Mouse (Mus musculus): ENCODE results near the gene Mtus2.

DNA sequence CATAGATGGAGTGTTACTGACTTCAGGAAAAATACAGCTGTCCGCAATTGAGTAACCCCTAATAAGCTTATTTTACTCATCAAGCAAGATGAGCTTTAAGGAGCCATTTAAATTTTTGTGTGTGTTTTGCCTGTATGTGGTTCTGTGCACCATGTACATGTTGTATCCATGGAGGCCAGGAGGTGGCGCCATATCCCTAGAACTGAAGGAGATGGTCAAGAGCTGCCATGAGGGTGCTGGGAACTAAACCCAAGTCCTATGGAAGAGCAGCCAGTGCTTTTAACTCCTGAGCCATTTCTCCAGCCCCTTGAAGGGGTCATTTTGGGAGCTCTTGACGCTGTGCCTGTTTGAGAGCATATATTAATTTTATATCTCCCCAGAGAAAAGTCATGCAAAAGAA, 122.6 kb downstream of the Mtus2 start:
- no peak for TF ChIP-seq CTCF (IDR thresholded peaks at IDR 0.05; ENCODE audit: control insufficient read depth, insufficient read depth, insufficient read length)
- no peak for TF ChIP-seq MAX (IDR thresholded peaks at IDR 0.05)
- no peak for TF ChIP-seq CEBPB (IDR thresholded peaks at IDR 0.05; ENCODE audit: low read depth)
- TF ChIP-seq USF1 (IDR thresholded peaks at IDR 0.05; ENCODE audit: low read depth): no peak
- TF ChIP-seq MYOD1 (IDR thresholded peaks at IDR 0.05; ENCODE audit: control insufficient read depth, insufficient read length, low read depth): no peak
- no peak for TF ChIP-seq MYOG (IDR thresholded peaks at IDR 0.05; ENCODE audit: control insufficient read depth, extremely low read depth, insufficient read length)

All from C2C12 (cell line).